Comparison of ENCODE assay signal across 7 mouse cellular contexts in the genomic region with DNA sequence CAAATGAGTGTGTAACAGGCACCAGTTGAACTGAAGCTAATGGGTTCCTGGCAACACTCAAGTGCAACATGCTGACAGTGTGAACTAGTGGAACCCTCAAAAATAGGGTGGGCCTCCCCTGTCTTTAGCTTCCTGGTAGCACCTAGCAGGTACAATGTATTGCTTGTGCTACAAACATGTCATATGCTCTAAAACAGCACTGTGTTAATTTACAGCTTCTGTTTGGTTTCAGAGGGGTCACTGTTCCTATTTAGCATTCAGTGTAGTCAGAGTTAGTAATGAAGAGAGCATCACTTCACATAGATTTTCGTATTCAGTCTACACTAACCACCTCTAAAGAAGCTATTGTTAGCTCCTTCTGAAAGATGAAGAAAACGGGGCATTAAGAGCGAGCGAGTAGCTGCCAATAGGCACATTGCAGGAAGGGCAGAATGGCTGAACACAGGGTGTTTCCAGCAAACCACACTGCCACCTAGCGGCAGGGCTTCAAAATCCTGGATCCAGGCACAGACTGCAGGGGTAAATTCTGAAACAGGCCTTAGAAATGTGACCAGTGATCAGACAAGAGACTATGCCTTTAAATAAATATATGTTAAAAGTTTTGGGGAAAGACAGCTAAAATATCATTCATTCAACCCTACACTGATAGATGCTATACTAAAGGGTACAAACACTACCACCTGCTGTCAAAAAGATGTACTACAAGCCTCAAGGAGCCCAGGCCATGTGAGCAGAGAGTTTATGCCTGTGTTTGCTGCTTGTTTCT. TPM values are rescaled to one million over a fixed set of nuclear protein-coding genes. Genes with fewer than 3 reads are reported as not detected.
DNase-seq lines count a peak whose midpoint lies in the region; ATAC-seq lines count a peak whose summit lies in the region.

No protein-coding gene starts in this region.

- H3K27ac ChIP-seq in limb, embryonic 10.5 days: no peak overlapping the region
- no peak overlapping the region for H3K27ac ChIP-seq in midbrain, embryonic 14.5 days (replicated peaks; ENCODE audit: low read depth, low read length)

- peak; percentile 74; the same call in 1 of the 2 replicates for ATAC-seq in midbrain, embryonic 14.5 days (ENCODE audit: low FRiP score, low TSS enrichment)

- no peak overlapping the region for H3K4me3 ChIP-seq in limb, embryonic 10.5 days
- H3K4me3 ChIP-seq in midbrain, embryonic 14.5 days (replicated peaks; ENCODE audit: low read depth, low read length): no peak overlapping the region

- H3K27me3 ChIP-seq in limb, embryonic 10.5 days (ENCODE audit: low read depth, poor library complexity, severe bottlenecking): no peaks in the 10 kb centered on the region
- H3K27me3 ChIP-seq in midbrain, embryonic 14.5 days (ENCODE audit: control insufficient read depth, insufficient read depth, low read length): no peaks in the 10 kb centered on the region

- no peaks in the 10 kb centered on the region for H3K36me3 ChIP-seq in limb, embryonic 10.5 days
- no peaks in the 10 kb centered on the region for H3K36me3 ChIP-seq in midbrain, embryonic 14.5 days (ENCODE audit: control insufficient read depth, insufficient read depth, low read length)

- WGBS in limb, embryonic 10.5 days: 15% methylated on average over 5 of the region's 5 CpGs
- WGBS in midbrain, embryonic 14.5 days: 7% methylated on average over 5 of the region's 5 CpGs

- H3K9me3 ChIP-seq in limb, embryonic 10.5 days (replicated peaks): no peaks in the 10 kb centered on the region
- no peaks in the 10 kb centered on the region for H3K9me3 ChIP-seq in midbrain, embryonic 14.5 days (ENCODE audit: control insufficient read depth, low read length)

- H3K9ac ChIP-seq in midbrain, embryonic 14.5 days (replicated peaks; ENCODE audit: low read length): no peak overlapping the region

- no peak overlapping the region for H3K4me2 ChIP-seq in midbrain, embryonic 14.5 days (ENCODE audit: low read length)

- no peaks in the 10 kb centered on the region for H3K4me1 ChIP-seq in limb, embryonic 10.5 days
- no peaks in the 10 kb centered on the region for H3K4me1 ChIP-seq in midbrain, embryonic 14.5 days (ENCODE audit: control insufficient read depth, insufficient read depth, low read length)

- DNase-seq in adrenal gland, adult 8-10 months: peak; percentile 54
- DNase-seq in embryo, embryonic 9.5 days (ENCODE audit: extremely low spot score): peak; percentile 75
- peak; percentile 73 to 88 for DNase-seq in heart, adult 18-20 months
- peak; percentile 76 for DNase-seq in kidney, adult 18-20 months
- DNase-seq in limb, embryonic 10.5 days (ENCODE audit: low spot score): peak; percentile 86
- peak; percentile 84 for DNase-seq in midbrain, embryonic 14.5 days
- DNase-seq in spleen, adult 12 weeks (ENCODE audit: low spot score): peak; percentile 68

RNA-seq across cellular contexts. Expression of a gene that starts 13.1 kb away (rescaled TPM):
- 1 to 10 TPM; 1.5 to 4.3 (median 3.3) TPM for total RNA-seq in adrenal gland, adult 8-10 months (2022)
- total RNA-seq in heart, adult 18-20 months (2021): 1 to 10 TPM; 1.4 to 1.9 TPM
- polyA plus RNA-seq in limb, embryonic 10.5 days (2016; fragmentation: Nextera tagmentation; extraction: Ambion mirVana): 0.24 and 0.29 TPM in 2 replicates
- polyA plus RNA-seq in midbrain, embryonic 14.5 days (2014; fragmentation: Nextera tagmentation; extraction: Ambion mirVana): 0.05 and 0.07 TPM in 2 replicates

RNA-seq across cellular contexts. Expression of a gene that starts 23.5 kb away (rescaled TPM):
- total RNA-seq in adrenal gland, adult 8-10 months (2022): 1 to 10 TPM in 3 of 4 experiments, under 1 TPM in 1; 0.77 to 2.1 (median 1.3) TPM
- total RNA-seq in heart, adult 18-20 months (2021): 1 to 10 TPM; 1.6 to 1.8 TPM
- polyA plus RNA-seq in limb, embryonic 10.5 days (2016; fragmentation: Nextera tagmentation; extraction: Ambion mirVana): 0.04 and 0.05 TPM in 2 replicates
- polyA plus RNA-seq in midbrain, embryonic 14.5 days (2014; fragmentation: Nextera tagmentation; extraction: Ambion mirVana): not detected in 2 replicates
